Mouse (Mus musculus) midbrain, embryonic 12.5 days (tissue): ENCODE results near the gene Chst14. TPM values are rescaled to one million over a fixed set of nuclear protein-coding genes. Genes with fewer than 3 reads are reported as not detected.

Source experiments
- ATAC-seq: fragments of 200-750 bp; cut with Nextera tagmentation; 2 replicates; pipeline ENCODE4 v1.8.0; 2017; ENCODE audit warnings: low read depth, moderate TSS enrichment, moderate library complexity; ENCODE audit not compliant: low FRiP score
- H3K27ac ChIP-seq: fragments of 300-500 bp; sonication (generic); replicated peaks from 2 replicates; pipeline ENCODE4 v1.5.1; 2016; ENCODE audit warnings: mild to moderate bottlenecking
- H3K27me3 ChIP-seq: fragments of 300-500 bp; sonication (generic); 2 replicates; pipeline ENCODE4 v1.6.1; 2016; ENCODE audit warnings: mild to moderate bottlenecking
- H3K36me3 ChIP-seq: fragments of 300-500 bp; sonication (generic); 2 replicates; pipeline ENCODE4 v1.6.1; 2016
- H3K4me1 ChIP-seq: fragments of 300-500 bp; sonication (generic); 2 replicates; pipeline ENCODE4 v1.6.1; 2016
- H3K4me2 ChIP-seq: fragments of 300-500 bp; sonication (generic); replicated peaks from 2 replicates; pipeline ENCODE4 v1.6.1; 2016; ENCODE audit warnings: mild to moderate bottlenecking, moderate library complexity
- H3K4me3 ChIP-seq: fragments of 300-500 bp; sonication (generic); 2 replicates; pipeline ENCODE4 v1.5.1; 2016; ENCODE audit warnings: mild to moderate bottlenecking
- H3K9ac ChIP-seq: fragments of 300-500 bp; sonication (generic); replicated peaks from 2 replicates; pipeline ENCODE4 v1.6.1; 2016; ENCODE audit warnings: mild to moderate bottlenecking, moderate library complexity
- H3K9me3 ChIP-seq: fragments of 300-500 bp; sonication (generic); 2 replicates; pipeline ENCODE4 v1.6.1; 2016; ENCODE audit warnings: mild to moderate bottlenecking
- WGBS: fragments of 180-500 bp; shearing (Covaris S2); methylation state at CpG from one replicate; pipeline ENCODE4 v1.1.7; 2016; 5-methylcytosine and 5-hydroxymethylcytosine counted together
- polyA plus RNA-seq: library from polyadenylated mRNA; unstranded; fragments of >200 nt; fragmentation: Nextera tagmentation; extraction: Ambion mirVana; gene quantifications from 2 replicates; pipeline ENCODE4 v1.2.1, GENCODE M21; 2016

Chst14 gene
- polyA plus RNA-seq, 1 experiment from 2014 or later = 19.5 TPM

DNA sequence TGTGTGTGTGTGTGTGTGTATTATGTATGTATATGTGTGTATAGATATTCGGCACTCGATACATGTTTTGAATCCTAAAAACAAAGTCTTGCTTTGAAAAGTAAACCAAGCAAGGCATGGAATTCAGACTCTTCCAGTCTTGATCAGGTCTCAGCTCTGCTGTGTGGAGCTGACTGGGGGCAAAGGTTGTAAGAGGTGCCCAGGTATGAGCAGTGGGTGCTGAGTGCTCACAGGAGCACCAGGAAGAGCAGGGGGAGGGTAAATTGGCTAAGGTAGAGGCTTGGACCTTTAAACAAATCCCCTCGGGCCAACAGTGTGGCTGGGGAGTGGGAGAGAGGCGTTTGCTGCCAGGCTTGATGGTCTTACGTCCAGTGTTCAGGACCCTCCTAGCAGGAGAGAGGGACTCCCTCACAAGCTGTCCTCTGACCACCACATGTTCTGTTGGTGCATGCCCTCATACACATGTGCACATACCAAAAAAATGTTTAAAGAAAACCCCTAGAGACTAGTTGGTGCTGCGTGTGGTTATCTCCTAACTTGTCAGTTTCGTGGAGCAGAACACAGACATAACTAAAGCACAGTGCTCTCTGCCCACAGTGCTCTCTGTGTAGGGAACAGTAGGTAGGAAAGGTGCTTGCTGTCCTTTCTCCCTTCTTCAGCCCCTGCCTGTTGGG, 15.6 kb upstream of the Chst14 start:
- H3K9ac ChIP-seq = no peak overlapping the region
- no peaks in the 10 kb centered on the region for H3K27me3 ChIP-seq
- no peak overlapping the region for H3K4me2 ChIP-seq
- H3K4me3 ChIP-seq = no peak overlapping the region
- H3K27ac ChIP-seq = no peak overlapping the region
- no peaks in the 10 kb centered on the region for H3K9me3 ChIP-seq
- 80% methylated on average over 7 of the region's 7 CpGs for WGBS
- H3K4me1 ChIP-seq = peaks cover 40% of the 10 kb centered on the region
- no peaks in the 10 kb centered on the region for H3K36me3 ChIP-seq
- ATAC-seq = no peak

DNA sequence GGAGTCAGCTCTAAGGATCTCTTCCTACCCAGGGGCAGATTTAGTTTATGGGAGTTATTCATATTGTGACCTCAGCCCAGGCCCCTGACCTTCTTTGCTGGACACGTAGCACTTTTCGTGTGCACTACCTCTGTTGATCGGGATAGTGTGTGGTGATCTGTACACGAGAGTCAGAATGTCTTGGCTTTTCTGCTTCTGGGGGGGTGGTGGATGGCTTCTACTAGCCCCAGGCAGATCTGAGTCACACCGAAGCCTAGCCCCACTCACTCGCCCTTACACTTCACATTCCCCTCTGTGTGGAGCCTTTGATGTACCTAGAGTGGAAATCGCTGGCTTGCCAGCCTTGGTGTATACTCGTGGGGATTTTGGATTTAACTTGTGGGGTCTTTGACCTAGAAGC, 13.6 kb upstream of the Chst14 start:
- peaks cover 34% of the 10 kb centered on the region for H3K4me1 ChIP-seq

DNA sequence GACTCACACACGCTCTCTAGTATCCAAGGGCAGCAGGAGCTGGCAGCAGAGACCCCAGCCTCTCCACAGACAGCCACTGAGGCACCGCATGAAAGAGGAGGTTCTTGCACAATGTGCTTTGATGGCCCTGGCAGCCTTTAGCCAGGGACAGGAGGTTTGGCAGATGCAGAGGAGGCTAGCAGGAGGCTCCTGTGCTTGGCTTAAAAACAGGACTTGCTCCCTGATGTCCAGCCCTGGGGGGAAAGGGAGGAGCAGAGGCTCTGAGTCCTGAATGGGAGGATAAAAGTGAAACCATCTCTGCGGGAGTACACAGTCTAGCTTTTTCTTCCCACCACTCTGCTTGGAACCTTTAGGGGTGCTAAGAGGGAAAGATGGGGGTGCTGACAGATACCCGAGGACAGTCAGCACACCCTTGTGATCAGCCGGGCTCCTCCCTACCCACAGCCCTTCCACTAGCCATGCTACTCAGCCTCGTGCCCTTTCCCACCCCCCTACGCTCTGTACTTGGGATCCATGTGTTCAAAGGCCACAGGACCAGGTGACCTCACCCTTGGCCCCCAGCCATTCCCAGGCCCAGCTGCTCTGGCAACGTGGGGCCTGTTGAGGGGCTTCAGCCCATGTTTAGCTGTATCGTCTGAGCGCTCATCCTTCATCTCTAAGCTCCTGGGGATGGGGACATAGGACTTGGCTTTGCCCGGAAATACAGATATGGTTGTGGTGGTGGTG, 12.6 kb upstream of the Chst14 start:
- no peaks in the 10 kb centered on the region for H3K9me3 ChIP-seq
- 0 out of 2 replicates have a peak overlapping the region, but pooled peaks have one; percentile 17 for H3K9ac ChIP-seq
- no peak for ATAC-seq
- no peak overlapping the region for H3K4me3 ChIP-seq
- no peaks in the 10 kb centered on the region for H3K27me3 ChIP-seq
- no peak overlapping the region for H3K4me2 ChIP-seq
- H3K36me3 ChIP-seq = peaks cover 15% of the 10 kb centered on the region
- no peak overlapping the region for H3K27ac ChIP-seq
- 55% methylated on average over 11 of the region's 11 CpGs for WGBS
- peaks cover 34% of the 10 kb centered on the region for H3K4me1 ChIP-seq

More for the DNA sequence above, 13.6 kb upstream of the Chst14 start:
- Histone ChIP-seq H3K9me3 (no peaks in the 10 kb centered on the region), H3K27me3 (no peaks in the 10 kb centered on the region), H3K4me3 (no peak overlapping the region), H3K27ac (no peak overlapping the region), H3K36me3 (peaks cover 15% of the 10 kb centered on the region), H3K4me2 (no peak overlapping the region), H3K9ac (no peak overlapping the region)
- ATAC-seq = no peak
- 74% methylated on average over 8 of the region's 8 CpGs for WGBS

DNA sequence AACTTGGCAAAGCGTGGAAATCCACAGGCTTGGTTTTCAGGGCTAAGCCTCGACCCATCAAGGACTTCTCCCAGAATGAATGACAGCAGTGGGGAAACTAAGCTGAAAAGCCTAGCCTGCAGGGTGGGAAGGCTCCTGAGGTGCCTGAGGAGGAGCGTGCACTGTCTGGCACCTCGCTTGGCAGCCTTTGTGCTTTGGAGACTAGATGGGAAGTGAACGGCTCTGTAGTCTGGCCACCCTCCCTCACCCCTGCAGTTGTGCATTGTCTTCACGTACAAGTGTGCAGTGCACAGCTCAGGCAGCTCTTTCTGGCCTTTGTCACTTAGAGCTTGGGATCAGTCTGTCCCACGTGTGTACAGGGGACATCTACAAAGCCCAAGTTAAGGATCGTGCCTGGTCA, 11.6 kb upstream of the Chst14 start:
- no peak overlapping the region for H3K4me2 ChIP-seq
- no peak for ATAC-seq
- H3K27me3 ChIP-seq = no peaks in the 10 kb centered on the region
- WGBS = 25% methylated on average over 8 of the region's 8 CpGs
- H3K9ac ChIP-seq = no peak overlapping the region
- H3K9me3 ChIP-seq = no peaks in the 10 kb centered on the region
- H3K27ac ChIP-seq = no peak overlapping the region
- H3K4me1 ChIP-seq = peaks cover 34% of the 10 kb centered on the region
- H3K36me3 ChIP-seq = peaks cover 24% of the 10 kb centered on the region
- no peak overlapping the region for H3K4me3 ChIP-seq

DNA sequence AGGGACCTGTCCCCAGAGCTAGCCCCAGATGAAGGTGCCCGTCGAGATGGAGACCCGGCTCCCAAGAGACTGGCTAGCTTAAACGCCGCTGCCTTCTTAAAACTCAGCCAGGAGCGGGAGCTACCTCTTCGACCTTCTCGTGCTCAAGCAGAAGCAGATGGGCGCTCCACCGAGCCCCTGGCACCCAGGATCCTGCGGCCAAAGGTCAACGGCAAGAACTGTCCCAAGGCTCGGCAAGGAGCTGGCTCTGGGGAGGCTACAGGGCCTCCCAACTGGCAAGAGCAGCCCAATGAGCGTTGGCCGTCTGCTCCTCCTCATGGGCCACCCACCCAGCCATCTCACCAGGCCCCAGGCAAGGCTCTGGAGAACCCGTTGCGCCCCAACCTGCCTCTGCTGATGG, 9.9 kb upstream of the Chst14 start:
- Histone ChIP-seq H3K4me1 (peaks cover 28% of the 10 kb centered on the region), H3K9me3 (no peaks in the 10 kb centered on the region), H3K27me3 (no peaks in the 10 kb centered on the region), H3K4me2 (no peak overlapping the region), H3K4me3 (no peak overlapping the region), H3K9ac (no peak overlapping the region), H3K27ac (no peak overlapping the region), H3K36me3 (peaks cover 41% of the 10 kb centered on the region)
- WGBS = 93% methylated on average over 17 of the region's 17 CpGs
- no peak for ATAC-seq

DNA sequence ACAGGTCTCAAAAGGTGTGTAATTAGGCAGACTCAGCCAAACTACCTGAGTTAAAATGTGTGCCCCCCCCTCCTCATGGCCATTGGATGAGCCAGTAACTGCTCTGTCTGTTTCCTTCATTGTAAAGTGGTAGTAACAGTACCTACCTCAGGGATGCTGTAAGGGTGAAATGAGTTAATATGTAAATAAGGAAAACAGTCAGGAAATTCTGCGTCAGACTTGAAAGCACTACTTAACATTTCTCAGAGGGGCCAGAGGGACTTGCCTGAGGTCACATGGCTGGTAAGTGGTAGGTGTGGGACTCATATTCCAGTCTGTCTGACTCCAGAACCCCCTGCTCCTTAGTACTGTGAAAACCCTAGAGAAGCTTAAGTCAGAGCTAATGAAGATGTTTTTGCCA, 7.8 kb upstream of the Chst14 start:
- H3K4me2 ChIP-seq = no peak overlapping the region
- 48% methylated on average over 1 of the region's 1 CpGs for WGBS
- H3K27ac ChIP-seq = no peak overlapping the region
- ATAC-seq = no peak
- H3K9ac ChIP-seq = no peak overlapping the region
- peaks cover 16% of the 10 kb centered on the region for H3K4me1 ChIP-seq
- no peaks in the 10 kb centered on the region for H3K9me3 ChIP-seq
- H3K4me3 ChIP-seq = no peak overlapping the region
- peaks cover 62% of the 10 kb centered on the region for H3K36me3 ChIP-seq
- no peaks in the 10 kb centered on the region for H3K27me3 ChIP-seq

DNA sequence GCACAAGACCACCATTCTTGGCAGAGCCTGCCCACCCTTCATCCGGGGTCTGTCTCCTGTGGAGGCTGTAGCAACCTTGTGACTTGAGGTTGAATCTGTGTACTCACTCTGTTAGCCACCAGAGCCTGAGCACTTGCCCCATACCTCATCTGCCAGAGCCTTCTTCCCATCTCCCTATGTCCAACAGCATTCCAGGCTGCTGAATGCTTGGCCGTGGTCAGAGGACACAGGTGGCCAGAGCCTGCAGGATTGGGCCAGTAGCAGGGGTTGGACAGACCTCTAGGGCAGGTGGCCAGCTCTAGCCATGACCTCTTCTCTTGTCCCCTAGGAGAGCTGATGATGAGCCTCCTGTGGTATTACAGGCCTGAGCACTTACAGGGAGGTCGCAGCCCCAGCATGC, 5.9 kb upstream of the Chst14 start:
- Histone ChIP-seq H3K4me1 (peaks cover under 1% of the 10 kb centered on the region; the same call in 1 of the 2 replicates), H3K9ac (no peak overlapping the region), H3K4me2 (no peak overlapping the region), H3K9me3 (no peaks in the 10 kb centered on the region), H3K27ac (no peak overlapping the region), H3K27me3 (no peaks in the 10 kb centered on the region), H3K36me3 (peaks cover 67% of the 10 kb centered on the region), H3K4me3 (no peak overlapping the region)
- 76% methylated on average over 3 of the region's 3 CpGs for WGBS
- no peak for ATAC-seq

DNA sequence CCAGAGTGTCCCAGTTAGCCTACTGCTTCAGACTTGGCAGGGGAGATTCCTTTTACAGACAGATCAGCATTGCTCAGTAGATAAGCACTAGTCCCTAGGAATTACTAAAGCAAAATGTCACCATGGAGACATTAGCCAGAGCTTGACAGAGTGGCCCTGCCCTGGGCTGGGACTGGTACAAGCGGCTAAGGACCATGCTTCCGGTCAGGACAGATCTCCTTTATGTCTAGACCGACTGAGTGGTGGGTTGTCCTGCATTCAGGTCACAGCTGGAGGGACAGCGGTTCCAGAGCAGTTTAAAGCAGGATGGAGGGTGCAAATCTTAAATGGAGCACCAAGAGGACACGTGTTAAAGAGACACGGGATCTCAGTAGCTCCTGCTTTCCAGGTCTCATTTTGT, 344 bp upstream of the Chst14 start:
- peak; percentile 63 for ATAC-seq
- Histone ChIP-seq H3K4me1 (peaks cover 36% of the 10 kb centered on the region), H3K27ac (no peak overlapping the region), H3K9me3 (no peaks in the 10 kb centered on the region), H3K9ac (peak overlapping the region; percentile 82), H3K27me3 (peaks cover 6% of the 10 kb centered on the region; the same call in 1 of the 2 replicates), H3K4me3 (peak overlapping the region; percentile 68), H3K4me2 (peak overlapping the region; percentile 94), H3K36me3 (peaks cover 30% of the 10 kb centered on the region)
- WGBS = 1% methylated on average over 6 of the region's 6 CpGs

DNA sequence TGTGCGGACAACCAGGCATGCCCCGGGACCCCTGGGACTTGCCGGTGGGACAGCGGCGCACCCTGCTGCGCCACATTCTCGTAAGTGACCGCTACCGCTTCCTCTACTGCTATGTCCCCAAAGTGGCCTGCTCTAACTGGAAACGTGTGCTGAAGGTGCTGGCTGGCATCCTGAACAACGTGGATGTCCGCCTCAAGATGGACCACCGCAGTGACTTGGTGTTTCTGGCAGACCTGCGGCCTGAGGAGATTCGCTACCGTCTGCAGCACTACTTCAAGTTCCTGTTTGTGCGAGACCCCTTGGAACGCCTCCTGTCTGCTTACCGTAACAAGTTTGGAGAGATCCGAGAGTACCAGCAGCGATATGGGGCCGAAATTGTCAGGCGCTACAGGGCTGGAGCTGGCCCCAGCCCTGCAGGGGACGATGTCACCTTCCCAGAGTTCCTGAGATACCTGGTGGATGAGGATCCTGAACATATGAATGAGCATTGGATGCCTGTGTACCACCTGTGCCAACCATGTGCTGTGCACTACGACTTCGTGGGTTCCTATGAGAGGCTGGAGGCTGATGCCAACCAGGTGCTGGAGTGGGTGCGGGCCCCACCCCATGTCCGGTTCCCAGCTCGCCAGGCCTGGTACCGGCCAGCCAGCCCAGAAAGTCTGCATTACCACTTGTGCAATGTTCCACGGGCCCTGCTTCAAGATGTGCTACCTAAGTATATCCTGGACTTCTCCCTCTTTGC, 873 bp downstream of the Chst14 start:
- Histone ChIP-seq H3K4me1 (peaks cover 38% of the 10 kb centered on the region), H3K9ac (peak overlapping the region; percentile 82), H3K27ac (no peak overlapping the region), H3K36me3 (peaks cover 18% of the 10 kb centered on the region), H3K27me3 (peaks cover 6% of the 10 kb centered on the region), H3K9me3 (no peaks in the 10 kb centered on the region), H3K4me2 (peak overlapping the region; percentile 94), H3K4me3 (peak overlapping the region; percentile 68)
- 0 out of 2 replicates have a peak, but pooled peaks have one; percentile 2 for ATAC-seq
- 37% methylated on average over 31 of the region's 31 CpGs for WGBS

DNA sequence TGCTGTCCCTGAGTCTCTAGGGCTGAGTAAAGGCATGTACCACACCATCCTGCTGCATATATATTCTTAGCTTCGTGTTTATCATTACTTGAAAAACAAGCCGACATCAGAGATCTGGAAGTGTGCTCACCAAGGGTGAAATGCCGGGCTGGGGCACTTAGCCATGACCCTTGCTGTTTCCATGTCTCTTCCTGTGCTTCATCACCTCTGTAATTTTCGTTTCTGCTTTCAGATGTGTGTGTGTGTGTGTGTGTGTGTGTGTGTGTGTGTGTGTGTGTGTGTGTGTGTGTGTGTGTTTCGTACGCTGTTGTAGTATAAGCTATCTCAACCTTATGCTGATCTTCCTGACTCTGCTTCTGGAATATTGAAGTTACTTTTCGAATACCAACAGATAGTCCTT, 15.0 kb downstream of the Chst14 start:
- WGBS = 75% methylated on average over 5 of the region's 7 CpGs
- no peaks in the 10 kb centered on the region for H3K9me3 ChIP-seq
- H3K27ac ChIP-seq = no peak overlapping the region
- H3K4me1 ChIP-seq = no peaks in the 10 kb centered on the region
- no peak overlapping the region for H3K4me2 ChIP-seq
- no peak overlapping the region for H3K4me3 ChIP-seq
- H3K9ac ChIP-seq = no peak overlapping the region
- H3K36me3 ChIP-seq = no peaks in the 10 kb centered on the region
- no peaks in the 10 kb centered on the region for H3K27me3 ChIP-seq
- no peak for ATAC-seq

DNA sequence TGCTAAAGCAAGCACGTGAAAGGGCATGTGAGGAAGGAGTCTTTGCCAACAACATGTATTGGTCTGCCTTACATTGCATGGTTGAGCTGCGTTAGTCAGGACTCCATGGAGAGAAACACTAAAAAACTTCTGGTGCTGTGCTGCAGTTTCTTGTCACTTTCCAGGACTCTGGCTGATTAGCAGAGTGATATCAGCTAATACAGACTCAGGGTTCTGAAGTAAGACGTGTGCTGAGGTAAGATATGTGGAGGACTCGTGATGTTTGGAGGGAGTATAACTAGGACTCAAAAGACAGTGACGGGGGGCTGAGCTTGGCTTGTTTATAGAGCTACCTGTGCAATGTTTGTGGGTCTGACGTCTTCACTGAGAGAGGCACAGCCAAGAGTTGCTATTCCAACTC, 16.9 kb downstream of the Chst14 start:
- no peak overlapping the region for H3K9ac ChIP-seq
- 0 out of 2 replicates have a peak, but pooled peaks cover 6% of the 10 kb centered on the region for H3K27me3 ChIP-seq
- H3K4me3 ChIP-seq = no peak overlapping the region
- ATAC-seq = no peak
- H3K27ac ChIP-seq = no peak overlapping the region
- 85% methylated on average over 6 of the region's 6 CpGs for WGBS
- no peaks in the 10 kb centered on the region for H3K9me3 ChIP-seq
- H3K4me2 ChIP-seq = no peak overlapping the region
- H3K4me1 ChIP-seq = no peaks in the 10 kb centered on the region
- no peaks in the 10 kb centered on the region for H3K36me3 ChIP-seq

DNA sequence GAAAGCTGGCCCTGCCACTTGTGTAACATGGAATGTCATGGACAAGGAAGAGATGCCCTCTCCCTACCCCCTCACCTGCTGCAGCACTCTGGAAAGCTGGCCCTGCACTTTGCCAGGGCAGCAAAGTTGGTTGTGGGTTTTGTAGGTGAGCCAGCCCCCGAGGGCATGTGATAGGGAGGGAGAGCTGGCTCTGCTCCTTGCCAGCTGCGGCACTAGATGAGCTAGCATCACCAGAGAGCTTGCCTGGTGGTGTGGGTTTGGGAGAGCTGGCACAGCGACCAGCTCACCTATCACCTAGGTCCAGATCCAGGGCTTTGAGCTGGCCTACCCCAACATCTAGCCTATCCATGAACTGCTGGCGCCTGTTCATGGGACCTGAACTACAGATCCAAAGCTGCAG, 22.5 kb downstream of the Chst14 start:
- Histone ChIP-seq H3K36me3 (no peaks in the 10 kb centered on the region), H3K4me3 (no peak overlapping the region), H3K9me3 (no peaks in the 10 kb centered on the region), H3K27ac (no peak overlapping the region), H3K9ac (no peak overlapping the region), H3K27me3 (0 out of 2 replicates have a peak, but pooled peaks cover 6% of the 10 kb centered on the region), H3K4me1 (no peaks in the 10 kb centered on the region), H3K4me2 (no peak overlapping the region)
- WGBS = 81% methylated on average over 4 of the region's 4 CpGs
- ATAC-seq = no peak
